Mouse (Mus musculus): ENCODE data around the gene Gulp1.

The Gulp1 gene

GRCm38 (mm10) chr1:44679415-44679814 is 128.1 kb downstream of the Gulp1 start:
- in situ Hi-C loops (cut with MboI; ENCODE audit: low pct_unique_long_range_greater_than_20kb in 1 of 2, low sequenced_read_pairs in 2 of 2, unreplicated experiment in 1 of 2), result no loop called here

GRCm38 (mm10) chr1:44682556-44682955 is 131.2 kb downstream of the Gulp1 start:
- in situ Hi-C loops (cut with MboI; ENCODE audit: low pct_unique_long_range_greater_than_20kb in 1 of 2, low sequenced_read_pairs in 2 of 2, unreplicated experiment in 1 of 2), result no loop called here

DNA sequence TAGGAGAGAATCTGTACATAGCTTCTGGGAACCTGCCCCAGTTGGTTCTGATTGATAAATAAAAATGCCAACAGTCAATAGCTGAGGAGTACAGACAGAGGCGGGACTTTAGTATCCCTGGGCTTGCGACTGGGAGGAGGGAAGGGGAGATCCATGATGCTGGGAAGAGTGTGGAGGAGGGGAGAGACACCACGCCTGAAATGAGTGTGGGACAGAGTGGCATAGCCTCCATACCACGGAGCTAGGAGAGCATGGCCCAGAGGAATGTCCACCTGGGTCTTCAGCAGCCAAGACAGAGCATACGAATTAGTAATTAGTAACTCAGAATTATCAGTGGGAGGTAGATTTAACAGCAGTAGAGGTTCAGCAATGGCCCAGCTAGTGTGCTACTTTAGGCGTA is 132.4 kb downstream of the Gulp1 start:
- in situ Hi-C loops (cut with MboI; ENCODE audit: low pct_unique_long_range_greater_than_20kb in 1 of 2, low sequenced_read_pairs in 2 of 2, unreplicated experiment in 1 of 2), result no loop called here

DNA sequence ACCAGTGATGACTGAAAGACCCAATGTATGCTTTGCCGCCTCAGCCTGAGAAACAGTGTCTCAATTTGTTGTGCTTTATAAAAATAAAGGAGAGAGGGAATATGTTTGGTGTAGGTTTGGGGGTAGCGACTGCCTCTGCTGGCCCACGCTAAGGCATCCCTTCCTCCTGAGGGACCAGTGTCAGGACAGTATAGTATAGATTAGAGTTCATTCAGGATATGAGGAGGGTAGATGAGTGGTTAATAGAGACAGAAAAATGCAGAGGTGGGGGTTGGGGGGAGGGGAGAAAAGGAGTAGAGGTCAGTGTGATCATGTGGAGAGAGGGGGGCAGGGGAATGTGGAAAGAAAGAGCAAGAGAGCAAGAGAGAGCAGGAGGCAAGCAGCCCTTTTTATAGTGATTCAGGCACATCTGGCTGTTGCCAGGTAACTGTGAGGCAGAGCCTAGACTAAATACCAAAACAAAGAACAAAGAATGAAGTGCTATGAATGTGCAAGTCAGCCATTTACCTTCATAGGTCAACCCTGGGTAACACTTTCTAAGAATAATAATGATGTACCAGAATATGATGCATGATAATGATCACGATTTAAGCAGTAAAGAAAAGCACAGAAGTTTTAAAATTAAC is 169.6 kb downstream of the Gulp1 start:
- in situ Hi-C loops (cut with MboI; ENCODE audit: low pct_unique_long_range_greater_than_20kb in 1 of 2, low sequenced_read_pairs in 2 of 2, unreplicated experiment in 1 of 2), result no loop called here

- in situ Hi-C loops (cut with MboI; ENCODE audit: low pct_unique_long_range_greater_than_20kb in 1 of 2, low sequenced_read_pairs in 2 of 2, unreplicated experiment in 1 of 2), result loop anchor here in 1 of 2 experiments (25.0 kb wide), 2 partner anchors 504 to 1021 kb away; no protein-coding TSS in a partner anchor
Observed at GRCm38 (mm10) chr1:44741256-44741655, 189.9 kb downstream of the Gulp1 start.

DNA sequence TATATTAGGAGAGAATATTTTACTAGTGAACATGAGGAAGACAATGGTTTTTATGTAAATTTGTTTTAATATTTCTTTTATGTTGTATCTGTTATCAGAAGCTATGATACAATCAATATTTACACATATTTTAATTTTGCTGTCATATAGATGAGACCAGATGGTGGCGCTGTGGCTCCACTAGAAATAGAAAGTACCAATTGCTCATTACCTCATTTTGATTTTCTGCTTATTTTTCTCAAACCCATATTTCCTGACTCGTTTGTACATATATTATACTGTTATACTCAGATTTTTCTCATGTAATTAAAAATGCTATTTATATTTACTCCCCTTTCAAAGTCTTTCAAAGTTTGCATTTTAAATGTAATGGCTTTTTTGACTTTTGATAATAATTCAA is 194.4 kb downstream of the Gulp1 start:
- in situ Hi-C loops (cut with MboI; ENCODE audit: low pct_unique_long_range_greater_than_20kb in 1 of 2, low sequenced_read_pairs in 2 of 2, unreplicated experiment in 1 of 2), result loop anchor here in 1 of 2 experiments (25.0 kb wide), 2 partner anchors 508 to 1017 kb away; no protein-coding TSS in a partner anchor

DNA sequence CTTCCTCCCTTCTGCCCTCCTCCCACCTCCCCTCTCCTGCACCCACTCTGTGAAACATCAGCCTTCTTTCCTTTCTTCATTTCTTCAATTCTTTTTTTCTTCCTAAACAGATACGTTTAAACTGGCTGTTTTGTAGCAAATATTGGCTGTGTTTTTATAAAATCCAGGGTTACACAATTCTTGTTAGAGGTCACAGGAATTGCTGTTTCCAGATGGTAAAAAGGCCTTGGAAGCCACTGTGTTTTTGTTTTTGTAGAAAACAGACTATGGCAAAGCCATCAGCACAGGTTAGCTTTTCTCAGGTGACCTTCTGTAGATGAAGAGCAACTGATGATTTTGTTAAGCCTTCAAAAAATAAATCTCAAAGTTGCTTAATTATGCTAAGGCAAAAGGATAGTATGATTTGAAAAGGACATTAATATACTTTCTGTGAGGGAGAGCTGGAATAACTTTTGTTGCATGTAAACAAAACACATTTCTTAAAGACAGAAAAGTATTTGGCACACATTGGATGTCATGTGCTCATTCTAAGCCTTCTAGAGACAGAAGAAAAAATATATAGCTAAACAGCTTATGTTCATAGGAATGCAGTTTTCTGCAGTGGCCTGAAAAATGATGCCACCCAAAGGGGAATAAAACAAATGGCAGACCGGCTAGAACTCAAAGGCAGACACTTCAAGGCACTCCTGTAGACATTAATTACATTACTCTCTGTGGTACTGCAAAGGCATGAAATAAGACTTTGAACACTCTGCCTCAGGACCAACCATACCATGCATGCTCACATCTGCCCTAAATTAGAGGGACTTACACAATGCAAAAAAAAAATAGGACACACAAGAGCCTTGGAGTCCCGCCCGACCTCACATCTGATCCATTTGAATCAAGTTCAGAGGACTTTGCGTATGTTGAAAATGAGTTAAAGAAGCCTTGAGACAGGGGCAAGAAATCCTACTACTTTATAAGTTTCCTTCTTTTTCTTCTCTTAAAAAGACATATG is 199.7 kb downstream of the Gulp1 start:
- in situ Hi-C loops (cut with MboI; ENCODE audit: low pct_unique_long_range_greater_than_20kb in 1 of 2, low sequenced_read_pairs in 2 of 2, unreplicated experiment in 1 of 2), result loop anchor here in 1 of 2 experiments (25.0 kb wide), 2 partner anchors 536 to 1011 kb away; no protein-coding TSS in a partner anchor

- in situ Hi-C loops (cut with MboI; ENCODE audit: low pct_unique_long_range_greater_than_20kb in 1 of 2, low sequenced_read_pairs in 2 of 2, unreplicated experiment in 1 of 2), result no loop called here
Observed at GRCm38 (mm10) chr1:44778251-44778650, 226.9 kb downstream of the Gulp1 start.

DNA sequence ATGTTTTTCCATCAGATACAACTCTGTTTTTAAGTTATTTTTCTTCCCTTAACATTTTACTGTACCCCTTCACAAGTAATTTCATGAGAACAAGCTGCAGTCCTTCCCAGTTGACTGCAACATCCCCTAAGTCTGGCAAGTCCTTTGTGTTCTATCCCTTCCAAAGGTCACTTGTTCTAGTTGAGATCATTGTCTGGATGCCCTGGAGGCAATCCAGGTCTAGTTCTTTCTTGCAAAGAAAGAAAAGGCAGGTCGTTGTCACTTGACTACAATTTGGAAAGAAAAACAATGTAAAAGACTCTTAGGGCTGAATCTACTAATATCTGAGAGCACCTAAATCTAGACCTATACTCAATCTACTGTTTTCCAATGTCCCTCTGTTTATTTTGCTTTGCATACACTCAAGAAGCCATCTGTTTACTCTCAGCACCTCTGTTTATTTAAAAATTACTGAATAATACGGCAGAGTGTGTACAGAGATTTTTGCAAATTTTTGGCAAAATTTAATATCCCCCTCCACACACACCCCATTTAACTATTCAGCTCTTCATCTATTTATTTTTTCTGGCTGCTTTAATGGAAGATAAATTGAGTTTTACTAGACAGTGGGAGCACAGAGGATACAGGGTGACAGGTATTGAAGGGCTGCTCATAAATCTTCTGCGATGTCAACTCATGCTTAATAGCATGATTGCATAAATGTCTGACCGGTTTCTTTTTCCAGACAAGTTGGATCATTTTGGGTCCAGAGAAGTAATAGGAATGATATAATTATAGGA is 252.5 kb downstream of the Gulp1 start:
- in situ Hi-C loops (cut with MboI; ENCODE audit: low pct_unique_long_range_greater_than_20kb in 1 of 2, low sequenced_read_pairs in 2 of 2, unreplicated experiment in 1 of 2), result no loop called here

- in situ Hi-C loops (cut with MboI; ENCODE audit: low pct_unique_long_range_greater_than_20kb in 1 of 2, low sequenced_read_pairs in 2 of 2, unreplicated experiment in 1 of 2), result no loop called here
Observed at GRCm38 (mm10) chr1:44806368-44806767, 255.1 kb downstream of the Gulp1 start.

- in situ Hi-C loops (cut with MboI; ENCODE audit: low pct_unique_long_range_greater_than_20kb in 1 of 2, low sequenced_read_pairs in 2 of 2, unreplicated experiment in 1 of 2), result no loop called here
Observed at GRCm38 (mm10) chr1:44810336-44810735, 259.0 kb downstream of the Gulp1 start.

DNA sequence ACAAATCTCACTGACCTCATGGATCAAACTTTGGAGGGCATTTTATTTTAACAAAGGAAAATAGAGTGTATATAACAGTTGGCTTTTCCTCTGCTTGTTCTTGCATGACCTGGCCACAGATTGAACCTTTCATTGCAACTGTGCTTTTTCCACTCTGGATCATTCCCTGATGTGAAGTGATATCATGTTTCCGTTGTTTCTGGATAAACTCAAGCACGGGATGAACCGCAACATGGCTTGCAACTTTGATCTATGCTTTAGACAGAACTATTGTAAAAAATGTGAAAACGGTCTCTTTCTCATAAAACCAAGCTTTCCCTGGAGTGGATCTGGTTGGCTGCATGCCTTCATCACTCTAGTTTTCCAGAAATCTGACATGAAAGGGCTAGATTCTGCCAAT is 282.6 kb downstream of the Gulp1 start:
- in situ Hi-C loops (cut with MboI; ENCODE audit: low pct_unique_long_range_greater_than_20kb in 1 of 2, low sequenced_read_pairs in 2 of 2, unreplicated experiment in 1 of 2), result no loop called here
